Mouse (Mus musculus): Measurements from ENCODE around the gene Plet1.
A peak's percentile ranks its signal among the peaks of the same experiment; 100 is the strongest.

Gene Plet1

DNA sequence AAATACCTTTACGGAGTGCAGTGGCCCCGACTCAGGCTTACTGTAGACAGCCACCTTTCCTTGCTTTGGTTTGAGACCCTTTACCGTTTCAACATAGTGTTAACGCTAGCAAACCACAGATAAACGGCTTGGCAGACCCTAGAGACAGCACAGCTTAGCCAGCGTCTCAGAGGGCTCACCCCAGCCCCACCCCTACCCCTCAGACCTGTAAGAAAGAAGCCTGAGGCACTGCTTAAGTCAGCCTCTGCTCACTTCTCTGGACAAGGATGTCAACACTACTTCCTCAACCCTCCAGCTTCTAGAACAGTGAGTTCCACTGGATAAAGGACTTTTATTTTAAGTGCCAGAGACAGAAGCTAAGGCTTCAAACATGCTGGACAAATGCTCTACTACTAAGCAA is 2.2 kb downstream of the Plet1 start:
- no peak for DNase-seq

DNA sequence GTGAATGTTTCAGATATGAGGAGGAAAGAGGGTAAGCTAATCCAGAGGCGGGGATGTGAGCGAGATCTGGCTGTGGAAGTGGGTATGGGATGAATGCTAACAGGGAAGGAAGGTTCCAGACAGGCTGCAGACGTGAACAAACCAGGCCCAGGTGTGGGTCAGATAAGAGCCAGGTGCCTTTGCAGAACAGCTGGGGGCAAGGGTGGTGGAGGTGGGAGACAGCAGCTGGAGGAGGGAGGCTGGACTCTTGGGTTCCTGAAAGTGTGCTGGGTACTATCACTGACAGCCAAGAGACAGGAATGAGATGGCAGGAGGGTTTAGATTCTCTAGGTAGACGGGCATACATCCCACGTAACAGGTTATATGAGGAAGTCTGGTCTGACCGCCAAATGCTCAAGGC is 2.8 kb downstream of the Plet1 start:
- no peak for DNase-seq

DNA sequence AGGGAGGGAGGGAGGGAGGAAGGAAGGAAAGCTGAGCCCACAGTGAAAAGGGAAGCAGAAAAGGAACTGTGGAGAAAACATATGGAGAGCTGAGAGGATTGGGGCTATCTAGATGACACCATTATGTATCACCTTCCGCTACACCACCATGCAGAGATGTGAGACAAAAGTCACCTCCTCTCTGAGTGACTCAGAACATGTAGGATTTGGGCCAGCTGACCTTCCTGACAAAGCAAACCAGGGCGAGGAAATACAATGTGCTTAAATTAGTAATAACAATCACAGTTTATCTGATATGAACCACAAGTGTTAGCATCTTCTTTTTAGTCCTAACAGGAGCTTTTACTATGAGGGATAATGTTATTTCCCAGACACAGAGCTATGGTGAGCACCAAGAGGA is 3.2 kb downstream of the Plet1 start:
- DNase-seq, result no peak

DNA sequence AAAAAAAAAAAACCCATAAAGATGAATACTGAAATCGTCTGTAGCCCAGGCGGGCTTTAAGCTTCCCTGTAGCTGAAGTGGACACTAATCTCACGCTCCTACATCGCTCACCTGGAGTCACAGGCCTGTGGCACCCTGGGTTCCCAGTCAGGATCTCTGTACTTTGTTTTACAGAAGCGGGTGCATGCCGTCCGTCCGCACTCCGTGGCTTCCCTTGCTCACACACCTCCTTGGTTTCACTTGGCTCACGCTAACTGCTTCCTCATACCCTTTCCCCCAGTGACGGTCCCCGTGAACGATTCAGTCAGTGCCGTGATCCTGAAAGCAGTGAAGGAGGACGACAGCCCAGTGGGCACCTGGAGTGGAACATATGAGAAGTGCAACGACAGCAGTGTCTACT is 4.5 kb downstream of the Plet1 start:
- DNase-seq, result no peak

DNA sequence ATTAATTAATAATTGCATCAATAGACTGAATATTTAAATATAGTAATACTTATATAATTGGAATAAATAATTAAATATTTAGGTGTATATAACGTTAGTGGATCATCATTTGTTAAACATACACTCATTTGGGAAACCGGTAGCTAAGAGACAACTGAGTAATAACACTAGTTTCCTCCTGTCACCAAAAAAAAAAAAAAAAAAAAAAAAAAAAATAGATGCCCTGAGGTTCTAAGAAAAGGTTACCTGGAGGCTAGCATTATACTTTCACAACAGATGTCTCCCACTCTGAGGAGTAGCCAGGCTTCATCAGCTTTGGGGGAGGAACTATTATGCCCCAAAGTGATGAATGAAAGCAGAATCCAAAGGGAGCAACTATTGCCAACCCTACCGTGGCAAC is 5.5 kb downstream of the Plet1 start:
- DNase-seq, result no peak

DNA sequence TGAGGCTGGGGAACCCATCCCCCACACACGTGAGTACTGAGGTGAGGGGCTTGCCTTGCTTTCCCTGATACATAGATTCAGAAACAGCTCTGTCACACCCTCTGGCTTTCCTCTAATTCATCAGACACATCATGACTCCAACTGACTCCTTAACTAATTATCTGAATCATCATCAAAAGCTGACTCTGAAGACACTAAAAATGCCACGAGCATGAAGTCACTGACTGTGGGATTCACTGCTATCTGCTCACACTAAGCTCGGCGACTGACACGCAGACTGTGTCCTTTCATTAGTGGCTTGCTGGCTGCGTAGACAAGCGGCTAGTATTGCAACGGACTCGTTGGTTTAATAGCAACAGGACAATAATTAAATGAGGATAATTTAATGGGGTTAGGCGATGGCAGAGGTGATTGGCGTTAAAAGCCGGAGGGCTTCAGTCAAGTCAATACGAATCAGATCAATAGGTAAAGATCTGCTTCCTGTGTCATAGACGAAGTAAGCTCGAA is 6.2 kb downstream of the Plet1 start:
- no peak for DNase-seq

DNA sequence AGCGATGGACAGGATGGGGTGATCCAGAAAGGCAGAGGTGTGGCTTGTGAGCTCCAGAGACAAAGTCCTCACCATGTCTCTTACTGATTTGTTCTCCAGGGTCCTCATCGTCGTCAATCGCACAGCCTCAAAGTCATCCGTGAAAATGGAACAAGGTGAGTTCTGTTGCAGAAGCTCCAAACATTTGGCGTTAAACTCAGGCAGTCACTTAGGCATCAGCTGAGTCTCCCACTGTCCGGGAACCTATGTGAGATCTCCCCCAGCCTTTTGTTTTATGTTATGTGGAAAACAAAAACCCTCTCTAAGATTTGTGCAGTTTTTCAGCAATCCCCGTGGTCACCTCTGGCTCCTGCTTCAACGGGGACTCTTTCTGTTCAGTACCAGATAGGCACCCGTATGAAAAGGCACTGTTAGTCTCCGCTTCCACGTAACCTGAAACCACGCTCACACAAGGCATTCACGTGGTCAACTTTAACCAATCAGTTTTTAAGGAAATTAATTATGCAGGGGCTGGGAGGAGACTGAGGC is 6.7 kb downstream of the Plet1 start:
- DNase-seq, result no peak

DNA sequence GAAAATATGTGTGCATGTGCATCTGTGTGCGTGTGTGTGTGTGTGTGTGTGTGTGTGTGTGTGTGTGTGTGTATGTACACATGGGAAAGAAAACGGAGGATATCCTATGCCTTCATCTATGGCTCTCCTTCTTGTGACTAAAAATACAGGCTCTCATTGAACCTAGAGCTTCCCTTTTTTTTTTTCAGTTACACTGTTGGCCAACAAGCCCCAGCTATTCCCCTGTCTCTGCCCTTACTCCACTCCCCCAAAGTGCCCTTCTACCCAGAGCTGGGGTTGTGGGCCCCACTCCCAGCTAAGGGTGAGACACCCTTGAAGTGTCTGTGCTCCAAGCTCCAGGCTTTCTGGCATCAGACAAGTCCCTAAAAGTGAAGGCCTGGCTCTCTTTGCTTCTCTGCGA is 8.6 kb downstream of the Plet1 start:
- DNase-seq, result no peak

DNA sequence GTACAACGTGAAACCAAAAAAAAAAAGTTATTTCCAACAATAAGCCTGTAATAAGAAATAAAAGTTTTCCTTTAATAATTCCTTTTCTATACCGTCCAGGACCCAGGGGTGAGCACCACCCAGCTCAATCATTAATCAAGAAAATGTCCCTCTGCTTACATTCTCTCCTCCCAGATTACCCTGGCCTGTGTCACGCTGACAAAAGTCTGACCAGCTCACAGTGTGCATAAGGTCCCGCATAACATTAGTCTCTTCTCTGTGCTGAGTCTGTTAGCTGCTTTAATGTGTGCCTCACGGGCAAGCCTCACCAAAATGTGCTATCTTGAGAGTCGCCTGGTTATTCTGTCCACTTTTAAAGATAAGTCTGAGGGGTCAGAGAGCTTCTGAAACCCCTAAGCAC is 11.1 kb downstream of the Plet1 start:
- no peak for DNase-seq

DNA sequence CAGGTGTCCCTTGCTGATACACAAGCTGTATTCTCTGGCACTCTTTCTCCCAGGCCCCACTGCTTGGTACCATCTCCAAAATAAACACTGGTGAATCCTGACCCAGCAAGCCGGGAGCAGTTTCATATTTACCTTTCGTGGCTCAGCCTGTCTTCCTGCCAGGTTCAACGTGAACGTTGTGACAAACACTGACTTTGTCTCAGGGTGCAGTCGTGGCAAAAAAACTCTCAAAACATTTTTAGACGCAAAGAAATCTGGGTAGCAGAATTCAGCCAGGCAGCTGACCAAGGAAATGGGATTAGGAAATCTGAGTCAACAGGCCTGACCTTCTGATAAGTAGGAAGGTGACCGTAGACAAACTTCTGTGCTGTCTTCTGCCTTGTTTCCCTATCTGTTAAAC is 13.2 kb downstream of the Plet1 start:
- DNase-seq, result no peak

DNA sequence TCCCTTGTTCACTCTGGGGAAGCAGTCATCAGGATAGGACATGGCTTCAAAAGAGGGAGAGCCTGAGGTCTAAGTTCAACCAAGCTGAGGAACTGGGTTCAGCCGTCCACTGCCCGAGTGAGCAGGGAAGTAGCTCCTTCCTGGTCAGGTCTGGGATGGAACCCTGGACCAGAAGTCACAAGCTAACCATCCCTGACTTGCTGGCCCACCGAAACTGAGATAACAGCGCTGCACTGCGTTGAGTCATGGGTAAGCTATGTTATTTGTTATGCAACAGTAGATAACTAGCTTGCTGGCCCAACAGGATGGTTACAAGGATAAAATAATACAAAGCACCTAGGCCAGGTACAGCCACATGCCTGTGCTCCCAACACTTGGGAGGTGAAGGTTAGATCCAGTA is 21.1 kb downstream of the Plet1 start:
- no peak for DNase-seq

DNA sequence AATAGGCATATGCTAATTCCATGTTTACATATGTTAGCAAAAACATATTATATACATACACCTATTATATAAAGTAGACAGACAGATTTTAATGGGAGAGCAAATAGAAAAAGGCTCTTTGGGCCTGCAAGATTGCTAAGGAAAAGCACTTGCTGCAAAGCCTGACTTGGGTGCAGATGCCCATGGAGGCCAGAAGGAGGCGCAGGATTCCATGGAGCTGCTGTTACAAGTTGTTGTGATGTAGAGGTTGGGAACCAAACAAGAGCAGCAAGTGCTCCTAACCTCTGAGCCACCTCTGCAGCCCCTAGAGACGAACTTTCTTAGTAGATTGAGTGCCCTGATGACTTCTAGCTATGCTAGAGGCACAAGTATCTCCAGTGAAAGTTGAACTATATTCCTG is 24.5 kb downstream of the Plet1 start:
- DNase-seq, result no peak

DNA sequence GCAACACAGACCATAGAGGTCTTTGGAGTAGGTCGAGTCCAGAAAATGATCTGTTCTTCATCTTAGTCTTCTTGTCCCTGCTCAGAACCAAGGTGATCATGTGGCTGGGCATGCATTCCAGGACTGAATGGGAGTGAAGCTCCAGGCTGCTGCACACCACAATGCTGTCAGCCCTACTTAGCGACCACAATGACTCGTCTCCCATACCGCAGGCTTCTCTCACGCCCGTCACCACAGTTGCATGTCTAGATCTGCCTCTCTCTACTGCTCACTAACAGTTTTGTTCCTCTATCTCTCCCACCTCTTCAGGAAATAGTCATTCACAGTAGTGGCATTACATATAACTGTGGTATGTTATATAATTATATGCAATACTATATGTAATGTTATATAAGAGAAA is 26.4 kb downstream of the Plet1 start:
- no peak for DNase-seq

DNA sequence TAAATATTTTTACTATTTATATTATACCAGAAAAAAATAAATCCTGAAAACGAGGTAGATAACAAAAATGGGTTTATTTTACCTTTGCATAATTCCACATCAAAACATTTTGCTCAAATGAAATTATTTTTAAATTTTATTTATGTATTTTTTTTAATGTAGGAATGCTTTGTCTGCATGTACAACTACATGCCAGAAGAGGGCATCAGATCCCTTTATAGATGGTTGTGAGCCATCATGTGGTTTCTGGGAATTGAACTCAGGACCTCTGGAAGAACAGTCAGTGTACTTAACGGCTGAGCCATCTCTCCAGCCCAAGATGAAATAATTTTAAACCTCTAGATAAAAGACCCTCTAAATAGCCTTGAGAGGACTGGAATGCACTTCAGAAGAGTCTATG is 27.2 kb downstream of the Plet1 start:
- DNase-seq, result no peak

DNA sequence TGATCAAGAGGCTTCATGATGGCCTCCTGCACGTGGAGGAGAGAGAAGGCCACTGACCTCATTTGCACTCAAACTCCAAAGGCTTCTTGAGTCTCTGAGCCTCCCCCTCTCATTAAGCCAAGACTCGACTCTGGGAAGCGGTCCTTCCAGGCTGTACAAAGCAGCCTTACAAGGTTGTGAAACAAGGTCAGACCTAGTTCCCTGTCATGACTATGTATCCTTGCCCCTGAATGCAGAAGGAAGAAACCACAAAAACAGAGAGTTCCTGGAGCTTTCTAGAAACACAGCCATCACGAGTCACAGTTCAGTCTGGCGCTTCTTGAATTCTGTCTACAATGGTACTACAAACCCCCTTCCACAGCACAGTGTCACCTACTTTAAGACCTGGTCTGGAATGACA is 28.2 kb downstream of the Plet1 start:
- no peak for DNase-seq

DNA sequence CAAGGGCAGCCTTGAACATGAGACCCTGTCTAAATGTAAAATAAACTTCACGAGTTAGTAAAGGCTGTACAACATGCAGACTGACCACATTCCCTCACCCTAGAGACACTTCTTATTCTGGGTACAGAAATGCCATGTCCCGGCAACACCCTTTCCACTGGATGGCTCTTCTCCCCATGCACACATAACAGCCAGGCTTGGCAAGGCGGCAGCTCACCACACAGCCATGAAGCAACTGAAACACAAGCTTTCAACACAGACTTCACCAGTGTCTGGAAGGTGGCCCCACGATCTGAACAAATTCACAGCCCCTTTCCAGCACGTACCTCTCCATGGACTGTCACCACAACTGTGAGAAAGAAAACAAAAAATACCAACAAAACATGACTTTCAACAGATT is 30.6 kb downstream of the Plet1 start:
- DNase-seq, result no peak

DNA sequence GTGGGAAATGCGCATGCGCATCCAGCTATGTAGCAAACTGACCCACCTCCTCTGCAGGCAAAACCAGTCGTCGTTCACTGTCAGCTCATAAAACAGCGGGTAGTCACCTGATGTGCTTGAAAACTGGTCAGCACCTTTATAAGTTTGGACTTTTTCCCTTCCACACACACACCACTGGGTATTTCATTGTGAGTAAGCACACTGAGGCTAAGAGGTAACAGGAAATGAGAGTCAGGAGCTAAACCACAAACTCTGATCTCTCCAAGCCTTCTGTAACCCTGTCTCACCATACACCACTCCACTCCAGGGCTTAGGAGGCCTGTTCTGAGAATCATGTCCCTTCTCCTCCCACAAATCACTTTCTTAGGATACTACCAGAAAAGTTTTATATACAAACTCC is 31.3 kb downstream of the Plet1 start:
- no peak for DNase-seq

DNA sequence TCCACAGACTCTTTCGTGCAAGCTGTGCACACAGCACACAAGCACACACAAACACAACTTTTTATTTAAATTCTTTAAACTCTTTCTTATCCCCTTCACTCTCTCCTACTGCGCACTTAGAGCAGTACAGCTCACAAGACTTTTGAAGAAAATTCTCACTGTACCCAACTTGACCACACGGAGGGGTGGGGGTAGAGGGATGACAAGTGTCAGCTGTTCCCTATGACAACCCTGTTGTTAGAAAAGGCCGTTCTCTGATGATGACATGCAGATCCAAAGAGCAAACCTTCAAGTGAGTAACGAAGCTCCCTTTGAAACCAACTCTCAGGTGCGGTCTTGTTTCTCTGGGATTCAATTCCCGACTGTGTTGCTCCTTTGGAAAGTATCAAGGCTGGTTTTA is 33.5 kb downstream of the Plet1 start:
- no peak for DNase-seq

DNA sequence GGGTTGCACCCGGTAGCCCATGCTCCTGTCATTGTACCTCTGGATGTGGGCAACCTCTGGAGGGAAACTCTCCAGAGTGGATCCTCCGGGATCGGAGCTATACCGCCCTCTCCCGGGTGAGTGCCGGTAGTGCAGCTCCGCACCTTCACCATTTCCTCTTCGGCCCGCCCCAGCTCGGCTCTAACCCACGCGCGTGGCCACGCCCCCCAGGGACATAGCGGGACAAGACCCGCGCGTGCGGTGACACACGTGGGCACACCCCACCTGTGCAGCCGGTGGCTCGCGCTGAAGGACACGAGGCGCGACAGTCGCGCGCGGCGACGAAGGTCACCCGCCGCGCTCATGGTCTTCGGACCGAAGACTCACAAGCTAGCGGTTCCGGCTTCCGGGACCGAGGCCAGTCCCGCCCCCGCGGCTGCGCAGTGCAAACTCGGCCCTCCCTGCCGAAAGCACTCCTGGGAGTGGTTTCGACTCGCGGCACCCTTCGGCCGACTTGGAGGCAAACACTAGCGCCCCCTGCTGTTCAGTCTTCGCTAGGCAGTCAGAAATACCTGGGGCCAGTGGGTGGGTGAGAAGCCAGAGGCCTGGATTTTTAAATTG is 34.1 kb downstream of the Plet1 start, which contains the start of gene Pts:
Pts (minus strand) TSS at position 432 of the 600 bp plus-strand sequence.
- peak; percentile 96 for DNase-seq

DNA sequence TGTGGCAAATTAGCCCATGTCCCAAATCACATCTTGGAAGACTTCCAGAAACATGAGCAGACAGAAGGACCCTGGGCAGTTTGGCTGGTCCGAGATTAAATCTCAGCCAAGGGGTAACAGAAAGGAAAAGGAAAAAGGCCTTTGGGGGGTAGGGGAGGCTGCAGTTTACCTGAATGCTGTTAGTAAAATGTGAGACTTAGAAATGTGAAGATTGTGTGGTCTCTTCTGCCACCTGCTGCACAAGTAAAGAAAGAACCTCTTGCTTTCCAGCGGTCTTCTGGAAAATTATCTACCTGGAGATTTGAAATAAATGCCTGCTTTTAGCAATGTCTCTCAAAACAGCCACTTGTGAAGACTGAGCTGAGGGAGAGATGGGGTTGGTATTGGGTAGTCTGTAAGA is 36.6 kb downstream of the Plet1 start:
- DNase-seq, result no peak

DNA sequence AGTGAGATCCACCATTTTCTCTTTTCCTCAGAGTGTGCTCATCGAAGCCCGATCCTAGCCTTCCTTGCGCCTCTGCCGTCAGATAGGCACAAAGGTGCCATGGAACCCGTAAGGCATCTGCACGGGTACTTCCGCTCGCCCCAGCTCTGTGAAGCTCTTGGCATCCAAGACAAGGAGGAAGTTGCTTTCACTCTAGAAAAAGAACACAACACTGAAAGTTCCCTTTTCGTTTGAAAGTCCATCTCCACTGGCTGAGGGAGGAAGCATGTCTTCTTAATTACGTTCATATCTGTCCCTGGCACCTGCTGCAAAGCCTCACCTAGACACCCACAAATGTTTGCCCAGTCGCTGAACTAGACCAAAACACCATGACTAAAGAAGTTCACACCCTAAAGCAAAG is 39.0 kb downstream of the Plet1 start:
- DNase-seq, result no peak

DNA sequence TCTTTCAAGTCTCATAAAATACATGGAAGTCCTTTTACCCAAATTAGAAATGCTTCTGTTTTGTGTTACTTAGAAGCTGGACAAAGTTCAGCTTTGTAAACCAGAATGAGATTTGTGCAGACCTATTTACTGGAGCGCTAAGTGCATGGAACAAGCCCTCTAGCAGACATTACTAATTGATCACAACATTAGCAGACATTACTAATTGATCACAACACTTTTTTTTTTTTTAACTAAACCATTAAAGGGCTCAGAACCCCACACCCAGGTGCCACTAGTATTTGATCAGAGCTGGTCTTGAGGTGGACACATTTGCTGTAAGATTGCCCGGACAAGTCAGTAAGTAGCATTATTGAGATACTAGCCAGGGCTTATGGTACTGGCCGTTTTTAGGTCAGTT is 39.5 kb downstream of the Plet1 start:
- DNase-seq, result no peak

DNA sequence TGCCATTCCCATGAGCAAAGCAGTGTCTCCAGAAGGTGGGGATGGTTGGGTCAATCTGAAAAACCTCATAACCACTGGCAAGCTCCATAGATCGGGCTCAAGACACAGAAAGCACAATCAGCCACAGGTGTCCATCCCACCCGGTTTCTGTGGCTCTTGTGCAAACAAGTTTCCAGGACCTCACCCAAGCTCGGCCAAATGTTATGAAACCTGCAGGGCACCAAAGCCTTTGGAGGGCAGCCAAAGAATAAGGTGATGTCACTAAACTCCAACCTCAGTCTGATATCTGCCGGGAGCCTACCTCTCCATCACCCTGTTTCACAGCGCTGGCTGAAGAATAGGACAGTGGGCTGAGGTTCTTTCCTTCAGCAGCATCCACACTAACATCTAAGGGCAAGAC is 41.6 kb downstream of the Plet1 start:
- DNase-seq, result no peak

DNA sequence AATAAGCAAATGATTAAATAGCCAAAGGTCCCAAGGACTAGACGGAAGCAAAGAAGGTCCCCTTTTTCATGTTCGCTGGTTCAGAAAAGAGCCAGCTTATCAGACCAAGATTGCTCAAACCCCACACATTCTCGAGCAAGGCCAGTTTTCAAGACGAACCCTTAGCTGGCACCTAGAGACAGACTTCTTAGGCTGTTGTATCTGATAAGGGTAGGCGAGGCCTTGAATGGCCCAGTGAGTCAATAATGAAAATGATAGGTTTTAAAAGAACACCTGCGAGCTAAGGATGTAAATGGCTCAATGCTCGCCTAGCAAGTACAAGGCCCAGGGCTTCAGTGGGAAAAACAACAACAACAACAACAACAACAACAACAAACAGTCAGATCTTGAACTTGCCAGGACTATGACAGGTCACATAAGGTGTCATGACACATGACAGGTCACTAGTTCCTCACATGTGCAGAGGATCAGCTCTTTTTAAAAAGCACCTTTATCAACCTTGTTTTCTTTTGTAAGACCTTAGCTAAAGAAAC is 42.3 kb downstream of the Plet1 start:
- no peak for DNase-seq

DNA sequence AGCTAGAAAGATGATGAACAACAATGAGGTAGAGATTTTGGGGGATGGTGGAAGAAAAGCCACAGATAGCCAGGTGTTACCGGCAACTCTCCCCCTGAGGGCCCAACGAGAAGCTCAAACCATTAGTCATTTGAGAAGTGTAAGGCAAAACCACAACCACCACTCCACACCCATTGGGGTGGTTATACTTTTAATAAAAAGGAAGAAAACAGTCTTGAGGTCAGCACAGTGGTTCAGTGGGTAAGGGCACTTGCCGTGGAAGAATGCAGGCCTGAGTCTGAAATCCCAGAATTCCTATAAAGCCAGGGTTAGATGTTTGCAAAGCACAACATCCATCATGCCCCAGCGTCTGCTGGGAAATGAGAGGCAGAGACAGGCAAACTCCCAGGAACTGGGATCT is 43.0 kb downstream of the Plet1 start:
- no peak for DNase-seq

All from cerebellum, adult 8-10 months (tissue).